Mouse (Mus musculus) liver, postnatal 0 days (tissue): ENCODE measurements around the gene Pabpn1l.

Source experiments
- CTCF ChIP-seq: sonication (generic); IDR thresholded peaks from 2 replicates; pipeline ENCODE4 v1.5.1; 2016; ENCODE audit warnings: antibody characterized with exemption, low read depth
- EP300 ChIP-seq: IDR thresholded peaks from 2 replicates; pipeline ENCODE4 v1.6.1; 2016; ENCODE audit warnings: antibody characterized with exemption, low read depth, mild to moderate bottlenecking

GRCm38 (mm10) chr8:122638601-122639000, 16.1 kb upstream of the Pabpn1l start:
- TF ChIP-seq CTCF: no peak
- TF ChIP-seq EP300: no peak
